Mouse (Mus musculus) heart, adult 2 months (tissue): ENCODE data around the gene Rgl1.

ENCODE experiments used
- CTCF ChIP-seq: fragments of 200-600 bp; IDR thresholded peaks from 2 replicates; pipeline ENCODE4 v1.8.1; 2022; ENCODE audit warnings: antibody characterized with exemption, mild to moderate bottlenecking, moderate library complexity
- EP300 ChIP-seq: fragments of 200-500 bp; IDR thresholded peaks from 2 replicates; pipeline ENCODE4 v1.6.1; 2011; ENCODE audit warnings: low read depth, low read length, control low read depth; ENCODE audit not compliant: insufficient read depth
- POLR2A ChIP-seq: fragments of 200-500 bp; IDR thresholded peaks from 2 replicates; pipeline ENCODE4 v1.6.1; 2011; ENCODE audit warnings: mild to moderate bottlenecking, low read depth, low read length, control low read depth; ENCODE audit not compliant: insufficient read depth

DNA sequence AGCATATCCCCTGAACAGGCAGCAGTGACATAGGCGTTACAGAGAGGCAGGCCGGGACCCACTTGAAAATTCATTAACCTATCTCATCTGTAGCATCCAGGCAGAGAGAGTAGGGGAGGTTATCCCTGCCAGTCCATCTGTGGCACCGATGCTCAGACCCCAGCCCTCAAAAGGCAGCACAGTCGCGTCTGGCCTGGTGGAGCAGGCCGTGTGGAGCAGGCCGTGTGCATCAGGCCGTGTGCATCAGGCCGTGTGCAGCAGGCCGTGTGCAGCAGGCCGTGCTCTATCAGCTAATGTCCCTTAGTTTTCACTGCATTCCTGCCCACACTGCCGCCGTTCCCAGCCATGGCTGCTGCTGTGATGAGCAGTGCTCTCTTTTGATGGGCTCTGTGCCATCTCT, 229.0 kb downstream of the Rgl1 start:
- TF ChIP-seq CTCF (no peak), POLR2A (no peak), EP300 (no peak)
